Mouse (Mus musculus): ENCODE measurements around the gene Tec. TPM values are rescaled to one million over a fixed set of nuclear protein-coding genes. Genes with fewer than 3 reads are reported as not detected.

Tec gene
- polyA plus RNA-seq, 1 experiment from 2014 or later, result 4.6 TPM

DNA sequence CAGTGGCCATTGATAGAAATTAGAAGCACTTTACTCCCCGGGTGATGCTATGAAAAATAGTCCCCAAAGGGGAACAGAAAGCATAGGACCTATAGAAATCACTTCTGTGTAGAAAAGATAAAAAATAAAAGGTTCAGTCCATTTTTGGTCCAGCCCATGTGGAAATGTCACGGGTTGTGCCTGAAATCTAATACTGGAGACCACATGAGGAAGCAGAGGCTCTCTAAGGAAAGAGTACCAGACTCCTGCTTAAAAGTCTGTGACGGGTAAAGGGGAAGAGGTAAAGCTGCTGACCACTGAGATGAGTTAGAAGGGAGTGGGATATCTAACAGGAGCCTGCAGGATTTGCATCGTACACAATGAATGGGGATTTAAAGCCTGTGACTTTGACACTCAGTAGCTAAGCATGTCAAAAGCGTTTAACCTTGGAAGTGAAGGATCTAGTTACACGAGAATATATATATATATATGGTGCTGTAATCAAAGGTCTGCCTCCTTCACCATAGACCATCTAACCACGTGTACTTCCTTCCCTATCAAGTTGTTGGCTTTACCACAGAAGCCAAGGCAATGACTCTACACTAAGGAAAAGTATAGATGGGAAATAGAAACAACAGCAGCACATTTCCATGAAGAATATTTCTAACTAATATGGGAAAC lies 6.4 kb downstream of the Tec start:
- no peak overlapping the region for H3K9ac ChIP-seq
- WGBS, result 63% methylated on average over 7 of the region's 7 CpGs
- no peak for ATAC-seq (ENCODE audit: borderline replicate concordance, extremely low read depth, low FRiP score, low TSS enrichment)
- no peak overlapping the region for H3K4me3 ChIP-seq
- no peak overlapping the region for H3K27ac ChIP-seq
- no peak overlapping the region for H3K4me2 ChIP-seq
- H3K27me3 ChIP-seq, result peaks cover 10% of the 10 kb centered on the region; the same call in 1 of the 2 replicates
- H3K4me1 ChIP-seq, result no peaks in the 10 kb centered on the region
- no peaks in the 10 kb centered on the region for H3K36me3 ChIP-seq
- H3K9me3 ChIP-seq, result no peaks in the 10 kb centered on the region

GRCm38 (mm10) chr5:72860899-72861298 lies 7.4 kb downstream of the Tec start:
- Histone ChIP-seq H3K4me1 (peaks cover 8% of the 10 kb centered on the region), H3K27me3 (0 out of 2 replicates have a peak, but pooled peaks cover 4% of the 10 kb centered on the region), H3K4me2 (no peak overlapping the region), H3K27ac (no peak overlapping the region), H3K36me3 (no peaks in the 10 kb centered on the region), H3K4me3 (no peak overlapping the region), H3K9me3 (no peaks in the 10 kb centered on the region), H3K9ac (no peak overlapping the region)
- WGBS, result 59% methylated on average over 8 of the region's 8 CpGs
- no peak for ATAC-seq (ENCODE audit: borderline replicate concordance, extremely low read depth, low FRiP score, low TSS enrichment)

DNA sequence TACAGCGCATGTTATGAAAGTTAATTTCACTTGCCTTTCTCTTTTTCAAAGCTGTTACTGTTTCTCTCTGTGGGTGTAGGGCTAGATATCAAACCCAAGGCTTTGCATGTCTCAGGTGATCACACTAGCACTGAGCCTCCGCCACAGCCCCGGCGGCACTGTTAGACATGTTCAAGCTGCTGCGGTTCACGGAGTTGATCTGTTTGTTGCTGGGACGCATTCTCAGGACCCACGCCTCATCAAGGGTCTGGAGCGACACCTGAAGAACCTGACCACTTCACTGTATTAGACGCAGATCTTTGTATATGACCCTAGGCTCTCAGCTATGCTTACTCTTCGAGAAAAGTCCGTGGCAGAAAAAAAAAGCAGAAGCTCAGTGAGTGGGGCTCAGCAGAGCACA lies 10.0 kb downstream of the Tec start:
- 87% methylated on average over 12 of the region's 12 CpGs for WGBS

DNA sequence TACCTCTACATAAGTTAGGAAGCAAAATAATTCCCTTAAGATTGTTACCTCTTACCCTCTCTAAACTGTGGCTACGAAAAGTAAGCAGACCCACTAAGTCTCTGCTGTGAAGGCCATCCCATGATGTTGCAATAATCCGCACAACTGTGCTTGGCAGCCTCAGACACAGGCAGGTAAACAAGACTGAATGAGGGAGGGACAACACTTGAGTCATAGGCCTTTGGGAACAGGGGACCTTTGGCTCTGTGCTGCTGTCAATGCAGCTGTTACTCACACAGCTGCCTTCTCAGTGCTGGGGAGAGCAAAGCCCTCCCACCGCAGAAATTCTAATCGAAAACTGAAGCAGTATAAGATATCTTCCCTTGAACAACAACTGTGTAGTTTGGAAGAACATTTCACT lies 10.5 kb downstream of the Tec start:
- ATAC-seq (ENCODE audit: borderline replicate concordance, extremely low read depth, low FRiP score, low TSS enrichment), result no peak
- H3K27ac ChIP-seq, result no peak overlapping the region
- H3K4me3 ChIP-seq, result no peak overlapping the region
- H3K27me3 ChIP-seq, result no peaks in the 10 kb centered on the region
- WGBS, result 64% methylated on average over 4 of the region's 4 CpGs
- H3K4me2 ChIP-seq, result no peak overlapping the region
- no peaks in the 10 kb centered on the region for H3K36me3 ChIP-seq
- H3K9ac ChIP-seq, result no peak overlapping the region
- no peaks in the 10 kb centered on the region for H3K9me3 ChIP-seq
- peaks cover 20% of the 10 kb centered on the region for H3K4me1 ChIP-seq

More for the DNA sequence above, 10.0 kb downstream of the Tec start:
- Histone ChIP-seq H3K4me3 (no peak overlapping the region), H3K4me2 (no peak overlapping the region), H3K9me3 (no peaks in the 10 kb centered on the region), H3K27ac (no peak overlapping the region), H3K9ac (no peak overlapping the region), H3K36me3 (no peaks in the 10 kb centered on the region), H3K4me1 (peaks cover 20% of the 10 kb centered on the region), H3K27me3 (no peaks in the 10 kb centered on the region)
- ATAC-seq (ENCODE audit: borderline replicate concordance, extremely low read depth, low FRiP score, low TSS enrichment), result no peak

DNA sequence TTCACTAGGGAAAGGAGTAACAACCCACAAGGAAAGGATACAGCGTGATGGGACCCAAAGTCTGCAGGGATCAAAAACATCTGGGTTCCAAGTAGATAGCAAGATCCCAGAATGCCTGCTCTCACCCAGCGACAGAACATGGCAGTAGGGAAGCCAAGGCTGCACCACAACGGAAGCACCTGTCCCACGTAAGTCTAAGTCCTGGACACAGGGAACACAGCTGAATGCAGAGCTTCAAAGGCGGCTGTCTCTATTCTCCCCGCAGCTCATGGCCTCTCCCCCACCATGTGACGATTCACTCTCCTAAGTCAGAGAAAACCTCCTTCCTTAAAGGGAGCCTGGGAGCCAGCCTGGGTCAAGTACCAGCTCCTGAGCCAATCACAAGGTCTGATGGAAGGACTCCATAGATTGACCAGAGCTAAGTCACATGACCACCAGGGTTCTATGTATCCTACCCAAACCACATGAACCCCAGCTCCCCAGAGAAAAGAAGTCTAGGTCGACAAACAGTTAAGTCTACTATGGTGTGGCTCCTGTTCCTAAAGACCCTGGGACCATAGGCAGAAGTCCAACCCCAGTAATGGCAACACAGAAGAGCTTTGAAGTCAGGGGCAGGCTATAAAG lies 11.9 kb downstream of the Tec start:
- H3K27me3 ChIP-seq, result no peaks in the 10 kb centered on the region
- H3K36me3 ChIP-seq, result no peaks in the 10 kb centered on the region
- no peak overlapping the region for H3K4me2 ChIP-seq
- H3K9me3 ChIP-seq, result no peaks in the 10 kb centered on the region
- peaks cover 20% of the 10 kb centered on the region for H3K4me1 ChIP-seq
- WGBS, result 68% methylated on average over 8 of the region's 8 CpGs
- ATAC-seq (ENCODE audit: borderline replicate concordance, extremely low read depth, low FRiP score, low TSS enrichment), result peak; percentile 6; the same call in 1 of the 2 replicates
- H3K9ac ChIP-seq, result no peak overlapping the region
- 0 out of 2 replicates have a peak overlapping the region, but pooled peaks have one; percentile 29 for H3K27ac ChIP-seq
- H3K4me3 ChIP-seq, result no peak overlapping the region

DNA sequence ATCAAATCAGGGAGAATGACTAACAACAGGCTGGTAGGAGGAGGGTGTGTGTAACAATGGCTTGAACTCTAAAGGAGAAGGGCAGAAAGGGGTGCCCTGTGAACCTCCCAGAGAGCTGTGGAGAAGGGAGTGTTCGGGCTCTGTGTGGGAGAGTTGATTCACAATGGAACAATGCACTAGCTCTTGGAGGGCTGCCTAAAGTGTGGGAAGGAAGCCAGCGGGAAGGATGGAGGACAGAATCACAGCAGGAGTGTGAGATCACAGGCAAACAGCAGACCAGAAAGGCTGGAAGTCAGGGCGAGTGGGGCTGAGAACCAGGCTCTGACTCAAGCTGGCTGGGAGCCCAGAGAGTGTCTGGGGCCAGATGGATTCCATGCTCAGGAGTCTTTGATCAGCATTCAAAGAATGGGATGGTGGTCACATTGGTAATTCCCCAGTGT lies 12.6 kb downstream of the Tec start:
- WGBS, result 7% methylated on average over 3 of the region's 3 CpGs
- H3K9ac ChIP-seq, result no peak overlapping the region

DNA sequence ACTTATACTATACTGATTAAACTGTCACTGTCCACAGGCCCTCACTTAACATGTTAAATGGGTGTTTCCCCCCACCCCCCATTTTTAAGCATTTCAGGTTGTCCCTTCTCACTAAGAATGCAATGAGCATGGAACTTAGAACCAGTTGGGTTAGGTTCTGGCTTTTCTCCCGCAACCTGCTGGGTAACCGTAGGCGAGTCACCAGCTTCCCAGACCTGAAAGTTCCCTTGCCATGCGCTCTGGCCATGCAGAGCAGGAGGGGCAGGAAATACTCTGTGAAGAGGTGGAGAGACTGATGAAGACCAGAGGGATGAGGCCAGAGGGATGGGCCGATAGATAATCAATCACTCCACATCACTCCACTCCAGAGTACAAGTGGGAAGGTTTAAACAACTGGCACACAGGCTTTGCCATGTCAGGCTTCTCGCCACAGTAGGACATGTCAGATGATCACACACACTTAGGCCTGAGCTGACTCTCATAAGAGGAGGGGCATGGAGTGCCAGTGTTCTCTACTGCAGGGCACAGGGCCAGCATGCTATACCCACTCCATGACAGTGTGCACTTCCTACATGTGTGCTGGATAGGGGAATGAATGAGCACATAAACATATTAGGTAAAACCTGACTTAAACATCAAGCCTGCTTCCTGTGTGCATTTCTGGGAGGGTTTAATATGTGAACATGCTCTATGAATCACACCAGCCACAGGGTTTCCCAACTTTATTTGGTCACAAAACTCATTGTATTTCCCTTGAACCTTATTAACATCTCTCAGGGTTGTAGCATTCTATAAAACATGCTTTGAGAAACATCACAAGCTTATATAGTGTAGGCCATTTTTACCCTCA lies 13.9 kb downstream of the Tec start:
- no peaks in the 10 kb centered on the region for H3K36me3 ChIP-seq
- H3K9me3 ChIP-seq, result no peaks in the 10 kb centered on the region
- no peak overlapping the region for H3K9ac ChIP-seq
- H3K4me1 ChIP-seq, result peaks cover 20% of the 10 kb centered on the region
- no peaks in the 10 kb centered on the region for H3K27me3 ChIP-seq
- WGBS, result 74% methylated on average over 6 of the region's 6 CpGs
- H3K27ac ChIP-seq, result no peak overlapping the region
- H3K4me3 ChIP-seq, result no peak overlapping the region
- H3K4me2 ChIP-seq, result no peak overlapping the region
- ATAC-seq (ENCODE audit: borderline replicate concordance, extremely low read depth, low FRiP score, low TSS enrichment), result no peak

More for the DNA sequence above, 12.6 kb downstream of the Tec start:
- H3K27ac ChIP-seq, result peak overlapping the region; percentile 57
- H3K36me3 ChIP-seq, result no peaks in the 10 kb centered on the region
- no peaks in the 10 kb centered on the region for H3K9me3 ChIP-seq
- no peak overlapping the region for H3K4me3 ChIP-seq
- H3K27me3 ChIP-seq, result no peaks in the 10 kb centered on the region
- peaks cover 20% of the 10 kb centered on the region for H3K4me1 ChIP-seq
- peak; percentile 88 for ATAC-seq (ENCODE audit: borderline replicate concordance, extremely low read depth, low FRiP score, low TSS enrichment)
- no peak overlapping the region for H3K4me2 ChIP-seq

DNA sequence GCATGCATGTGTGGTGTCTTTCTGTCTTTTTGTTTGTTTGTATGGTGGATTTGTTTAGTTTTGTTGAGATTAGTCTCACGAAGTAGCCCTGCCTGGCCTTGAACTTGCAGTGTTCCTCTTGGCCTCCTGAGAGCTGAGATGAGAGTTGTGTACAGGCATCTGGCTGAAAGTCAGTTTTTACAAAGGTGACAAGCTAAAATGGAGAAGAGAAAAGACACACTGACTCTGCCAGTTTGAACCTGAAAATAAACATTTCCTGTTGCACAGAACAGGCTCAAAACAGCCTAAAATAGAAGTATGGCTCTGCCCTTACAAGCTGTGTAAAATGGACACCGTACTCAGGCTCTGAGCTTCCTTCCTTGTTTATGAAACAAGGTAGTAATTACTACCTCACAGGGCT lies 14.9 kb downstream of the Tec start:
- no peaks in the 10 kb centered on the region for H3K9me3 ChIP-seq
- ATAC-seq (ENCODE audit: borderline replicate concordance, extremely low read depth, low FRiP score, low TSS enrichment), result no peak
- H3K4me3 ChIP-seq, result no peak overlapping the region
- no peak overlapping the region for H3K9ac ChIP-seq
- no peaks in the 10 kb centered on the region for H3K36me3 ChIP-seq
- no peak overlapping the region for H3K4me2 ChIP-seq
- no peak overlapping the region for H3K27ac ChIP-seq
- H3K27me3 ChIP-seq, result no peaks in the 10 kb centered on the region
- H3K4me1 ChIP-seq, result peaks cover 20% of the 10 kb centered on the region
- 43% methylated on average over 2 of the region's 2 CpGs for WGBS

- WGBS, result 77% methylated on average over 7 of the region's 7 CpGs
- no peak overlapping the region for H3K9ac ChIP-seq
- H3K27me3 ChIP-seq, result no peaks in the 10 kb centered on the region
- no peak for ATAC-seq (ENCODE audit: borderline replicate concordance, extremely low read depth, low FRiP score, low TSS enrichment)
- no peak overlapping the region for H3K4me3 ChIP-seq
- no peaks in the 10 kb centered on the region for H3K9me3 ChIP-seq
- peaks cover 20% of the 10 kb centered on the region for H3K4me1 ChIP-seq
- no peak overlapping the region for H3K4me2 ChIP-seq
- no peak overlapping the region for H3K27ac ChIP-seq
- H3K36me3 ChIP-seq, result no peaks in the 10 kb centered on the region
Observed at GRCm38 (mm10) chr5:72852301-72852995, 15.8 kb downstream of the Tec start.

- no peak overlapping the region for H3K4me3 ChIP-seq
- 69% methylated on average over 4 of the region's 4 CpGs for WGBS
- no peaks in the 10 kb centered on the region for H3K27me3 ChIP-seq
- H3K4me2 ChIP-seq, result no peak overlapping the region
- no peaks in the 10 kb centered on the region for H3K36me3 ChIP-seq
- H3K4me1 ChIP-seq, result peaks cover 20% of the 10 kb centered on the region
- no peaks in the 10 kb centered on the region for H3K9me3 ChIP-seq
- ATAC-seq (ENCODE audit: borderline replicate concordance, extremely low read depth, low FRiP score, low TSS enrichment), result no peak
- no peak overlapping the region for H3K9ac ChIP-seq
- H3K27ac ChIP-seq, result no peak overlapping the region
Observed at GRCm38 (mm10) chr5:72851674-72852098, 16.6 kb downstream of the Tec start.

- WGBS, result 76% methylated on average over 12 of the region's 12 CpGs
- no peak for ATAC-seq (ENCODE audit: borderline replicate concordance, extremely low read depth, low FRiP score, low TSS enrichment)
Observed at GRCm38 (mm10) chr5:72850926-72851673, 17.2 kb downstream of the Tec start.

More at GRCm38 (mm10) chr5:72850926-72851673, 17.2 kb downstream of the Tec start:
- Histone ChIP-seq H3K36me3 (no peaks in the 10 kb centered on the region), H3K4me1 (peaks cover 14% of the 10 kb centered on the region), H3K9ac (no peak overlapping the region), H3K4me3 (no peak overlapping the region), H3K27me3 (no peaks in the 10 kb centered on the region), H3K27ac (no peak overlapping the region), H3K4me2 (no peak overlapping the region), H3K9me3 (no peaks in the 10 kb centered on the region)
